Mouse (Mus musculus): ENCODE results near the gene Zdhhc14.

DNA sequence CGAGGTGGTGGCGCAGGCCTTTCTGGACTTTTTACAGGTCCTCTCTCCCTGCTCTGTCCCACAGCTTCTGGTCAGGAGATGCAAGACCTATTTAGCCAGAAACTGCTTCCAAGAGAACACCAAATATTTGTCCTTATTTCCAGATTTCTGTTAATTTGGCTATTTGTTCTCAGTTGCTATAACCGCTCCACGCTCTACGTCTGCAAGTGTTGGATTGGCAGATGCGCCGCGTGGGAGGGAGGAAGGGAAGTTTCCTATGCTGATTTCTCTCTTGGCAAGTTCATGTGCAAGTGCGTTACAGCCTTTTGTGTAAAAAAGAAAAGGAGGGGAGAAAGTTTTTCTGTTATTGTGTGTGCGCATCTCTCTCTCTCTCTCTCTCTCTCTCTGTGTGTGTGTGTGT, 58.1 kb downstream of the Zdhhc14 start:
- TF ChIP-seq CTCF (IDR thresholded peaks at IDR 0.05; ENCODE audit: extremely low read depth, insufficient read depth, insufficient read length, insufficient replicate concordance) = no peak
- TF ChIP-seq POLR2A (IDR thresholded peaks at IDR 0.05; ENCODE audit: low read depth, low read length) = no peak

Data from spleen, adult 2 months (tissue).